Mouse (Mus musculus): ENCODE measurements at regions not wholly inside any gene's neighbourhood (a gene's known extent, or its start where the extent isn't known, plus 50 kb on each side); places are given as distances from the start of the nearest gene placed in this dataset.

DNA sequence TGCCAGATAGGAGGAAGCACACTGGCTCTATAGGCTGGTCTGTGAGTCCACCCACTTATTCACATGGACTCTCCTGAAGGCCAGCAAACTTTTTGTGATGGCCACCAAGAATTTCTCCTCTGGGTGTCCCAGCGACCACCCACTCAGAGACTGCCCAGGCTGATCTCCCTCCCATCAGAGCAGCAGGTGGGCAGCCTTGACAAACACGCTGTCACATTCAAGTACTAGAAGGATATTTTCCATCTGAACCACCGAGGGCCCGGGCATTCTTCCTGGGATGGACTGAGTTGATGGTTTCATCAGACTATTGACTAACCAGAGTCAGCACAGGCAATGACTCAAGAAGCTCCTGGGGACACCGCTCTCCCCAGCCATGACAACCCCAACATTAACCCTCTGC lies 196.5 kb upstream of the Sulf2 start:
- TF ChIP-seq SRF (IDR thresholded peaks at IDR 0.05; ENCODE audit: control insufficient read depth, insufficient read length, low read depth) (no peak), MAX (IDR thresholded peaks at IDR 0.05; ENCODE audit: low read depth) (no peak), POLR2AphosphoS2 (IDR thresholded peaks at IDR 0.05; ENCODE audit: insufficient read length, low read depth) (no peak), E2F4 (IDR thresholded peaks at IDR 0.05; ENCODE audit: insufficient read depth) (no peak), TCF12 (IDR thresholded peaks at IDR 0.05; ENCODE audit: insufficient read depth, poor library complexity, severe bottlenecking) (no peak), USF1 (IDR thresholded peaks at IDR 0.05; ENCODE audit: low read depth) (no peak), TCF3 (IDR thresholded peaks at IDR 0.05; ENCODE audit: insufficient read length, low read depth) (no peak), CEBPB (IDR thresholded peaks at IDR 0.05; ENCODE audit: insufficient read depth, poor library complexity, severe bottlenecking) (no peak), MYOG (IDR thresholded peaks at IDR 0.05; ENCODE audit: control insufficient read depth in 1 of 3, insufficient read depth in 1 of 3, insufficient read length in 2 of 3, low read depth in 2 of 3) (no peak), POLR2A (IDR thresholded peaks at IDR 0.05; ENCODE audit: insufficient read length, low read depth) (no peak), MYOD1 (IDR thresholded peaks at IDR 0.05; ENCODE audit: control insufficient read depth in 1 of 3, insufficient read length in 2 of 3, low read depth in 2 of 3) (no peak)
- Histone ChIP-seq H3K4me3 (no peak overlapping the region), H3K79me2 (ENCODE audit: control insufficient read depth, insufficient read depth) (no peaks in the 10 kb centered on the region), H3ac (ENCODE audit: control insufficient read depth, insufficient read length) (no peak overlapping the region), H3K36me3 (ENCODE audit: control insufficient read depth, insufficient read depth) (no peaks in the 10 kb centered on the region), H3K4me2 (ENCODE audit: low read depth) (no peak overlapping the region), H3K27me3 (ENCODE audit: control insufficient read depth, insufficient read depth, insufficient read length) (no peaks in the 10 kb centered on the region)

DNA sequence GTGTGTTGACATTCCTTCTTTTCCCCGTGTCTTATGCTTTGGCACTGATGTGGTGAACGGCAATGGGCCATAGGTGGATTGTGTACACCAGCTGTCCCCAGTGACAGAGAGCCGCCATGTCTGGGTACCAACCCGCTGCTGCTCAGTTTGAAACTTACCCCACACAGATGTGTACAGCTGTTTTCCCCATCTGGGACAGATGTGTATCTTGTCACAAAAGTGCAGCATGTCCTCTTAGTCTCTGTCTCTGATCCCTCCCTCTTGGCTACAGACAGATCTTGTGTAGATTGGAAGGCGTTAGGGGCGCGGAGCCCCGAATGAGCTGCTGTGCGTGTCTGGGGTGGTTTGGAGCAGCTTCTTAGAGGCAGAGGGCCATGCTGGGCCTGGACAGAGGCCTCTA lies 196.1 kb upstream of the Sulf2 start:
- TF ChIP-seq USF1 (IDR thresholded peaks at IDR 0.05; ENCODE audit: low read depth) (no peak), SRF (IDR thresholded peaks at IDR 0.05; ENCODE audit: control insufficient read depth, insufficient read length, low read depth) (no peak)
- Histone ChIP-seq H3K4me2 (ENCODE audit: low read depth) (no peak overlapping the region), H3K27me3 (ENCODE audit: control insufficient read depth, insufficient read depth, insufficient read length) (no peaks in the 10 kb centered on the region), H3K36me3 (ENCODE audit: control insufficient read depth, insufficient read depth) (no peaks in the 10 kb centered on the region), H3K79me2 (ENCODE audit: control insufficient read depth, insufficient read depth) (no peaks in the 10 kb centered on the region), H3ac (ENCODE audit: control insufficient read depth, insufficient read length) (no peak overlapping the region), H3K4me3 (no peak overlapping the region)

DNA sequence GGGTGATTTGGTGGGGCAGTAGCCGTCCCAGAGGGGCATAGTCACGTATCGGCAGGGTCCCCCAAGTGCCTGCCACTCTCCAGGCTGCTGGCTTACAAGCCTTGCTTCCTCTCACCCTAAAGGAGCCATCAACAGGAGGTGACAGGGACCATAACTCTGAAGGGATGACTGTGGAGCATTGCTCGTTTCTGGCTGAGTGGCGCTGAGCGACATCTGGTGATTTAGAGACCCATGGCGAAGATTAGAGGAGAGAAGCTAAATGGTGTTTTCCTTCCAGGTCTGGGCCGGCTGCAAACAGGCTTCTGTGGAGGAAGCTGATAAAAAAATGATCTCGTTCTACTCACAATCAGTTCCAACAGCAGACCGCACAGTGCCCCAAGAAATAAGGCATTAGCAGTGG lies 193.2 kb upstream of the Sulf2 start:
- Histone ChIP-seq H3K27me3 (ENCODE audit: control insufficient read depth, insufficient read depth, insufficient read length) (no peaks in the 10 kb centered on the region), H3K4me2 (ENCODE audit: low read depth) (no peak overlapping the region), H3K36me3 (ENCODE audit: control insufficient read depth, insufficient read depth) (no peaks in the 10 kb centered on the region), H3K79me2 (ENCODE audit: control insufficient read depth, insufficient read depth) (no peaks in the 10 kb centered on the region), H3ac (ENCODE audit: control insufficient read depth, insufficient read length) (no peak overlapping the region), H3K4me3 (no peak overlapping the region)
- no peak for TF ChIP-seq SRF (IDR thresholded peaks at IDR 0.05; ENCODE audit: control insufficient read depth, insufficient read length, low read depth)
- TF ChIP-seq TCF3 (IDR thresholded peaks at IDR 0.05; ENCODE audit: insufficient read length, low read depth) = no peak
- TF ChIP-seq MYOG (IDR thresholded peaks at IDR 0.05; ENCODE audit: control insufficient read depth in 1 of 3, insufficient read depth in 1 of 3, insufficient read length in 2 of 3, low read depth in 2 of 3) = no peak

DNA sequence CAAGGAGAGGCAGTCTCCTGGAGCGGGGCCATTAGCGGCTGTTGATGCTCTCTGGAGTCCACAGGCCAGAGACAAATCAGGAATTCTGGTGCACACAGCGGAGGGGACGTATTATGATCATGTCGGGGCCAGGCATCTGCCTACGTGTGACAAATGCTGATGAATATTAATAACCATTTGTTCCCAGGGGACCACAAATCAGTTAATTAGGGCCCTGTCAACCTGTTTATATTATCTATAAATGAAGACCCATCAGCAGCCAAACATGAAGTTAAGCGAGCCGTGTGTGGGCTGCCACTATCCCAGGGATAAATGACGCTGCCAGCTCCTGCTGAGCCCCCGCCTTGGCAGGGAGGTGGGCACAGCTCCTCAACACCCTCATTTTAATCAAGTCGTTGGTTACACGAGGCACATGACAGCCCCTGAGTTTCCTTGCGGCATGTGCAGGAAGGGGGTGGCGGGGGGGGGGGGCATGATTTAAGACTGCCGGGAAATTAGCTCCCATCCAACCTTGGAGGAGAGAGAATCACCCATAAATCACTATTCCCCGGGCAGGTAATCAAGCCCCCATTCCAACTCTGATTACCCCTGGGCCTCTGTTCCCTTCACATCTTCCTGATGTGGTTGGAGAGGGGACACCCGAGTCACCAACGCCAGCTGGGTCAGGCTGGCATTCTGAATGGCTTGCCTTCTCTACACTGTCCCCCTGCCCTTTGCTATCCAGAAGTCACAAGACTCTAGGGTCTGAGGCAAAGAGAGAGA lies 191.1 kb upstream of the Sulf2 start:
- Histone ChIP-seq H3K36me3 (ENCODE audit: control insufficient read depth, insufficient read depth) (no peaks in the 10 kb centered on the region), H3K4me3 (no peak overlapping the region), H3ac (ENCODE audit: control insufficient read depth, insufficient read length) (no peak overlapping the region), H3K4me2 (ENCODE audit: low read depth) (no peak overlapping the region), H3K79me2 (ENCODE audit: control insufficient read depth, insufficient read depth) (no peaks in the 10 kb centered on the region), H3K27me3 (ENCODE audit: control insufficient read depth, insufficient read depth, insufficient read length) (no peaks in the 10 kb centered on the region)
- TF ChIP-seq TCF3 (IDR thresholded peaks at IDR 0.05; ENCODE audit: insufficient read length, low read depth) = no peak
- TF ChIP-seq REST (IDR thresholded peaks at IDR 0.05; ENCODE audit: insufficient read depth, insufficient read length) = no peak

DNA sequence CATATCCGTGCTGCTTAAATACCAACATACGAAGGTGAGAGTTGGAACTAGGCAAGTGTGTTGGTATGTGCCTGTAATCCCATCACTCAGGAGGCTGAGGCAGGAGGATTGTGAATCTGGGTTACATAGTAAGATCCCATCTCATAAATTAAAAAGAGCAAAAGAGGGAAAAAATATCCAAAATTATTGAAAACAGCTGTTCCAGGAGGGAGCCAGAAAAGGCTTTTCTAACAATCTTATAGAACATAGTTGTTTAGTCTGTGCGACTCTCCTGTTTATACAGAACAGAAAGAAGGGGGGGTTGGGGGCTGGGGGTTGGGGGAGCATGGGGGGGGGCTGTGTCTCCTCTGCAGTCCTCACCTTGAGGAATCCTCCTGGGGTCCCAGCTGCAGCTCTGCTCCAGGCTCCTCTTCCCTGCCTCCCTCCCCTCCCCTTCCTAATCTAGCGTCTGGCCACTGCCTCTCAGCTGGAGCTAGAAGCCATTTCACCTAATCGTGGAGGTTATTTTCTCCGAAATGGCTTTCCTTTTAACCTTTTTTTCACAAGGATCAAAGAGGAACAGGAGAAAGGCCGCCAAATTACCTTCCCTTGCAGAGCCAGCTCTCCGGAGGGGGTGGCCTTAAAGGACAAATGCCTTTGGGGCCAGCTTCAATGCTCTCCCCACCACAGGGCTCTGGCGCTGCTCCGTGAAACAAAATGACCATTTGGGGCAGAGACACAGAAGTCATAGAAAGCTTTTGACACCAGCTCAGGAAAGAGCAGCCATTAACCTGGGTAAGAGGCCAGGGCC lies 188.3 kb upstream of the Sulf2 start:
- Histone ChIP-seq H3K36me3 (ENCODE audit: control insufficient read depth, insufficient read depth) (no peaks in the 10 kb centered on the region), H3ac (ENCODE audit: control insufficient read depth, insufficient read length) (no peak overlapping the region), H3K27me3 (ENCODE audit: control insufficient read depth, insufficient read depth, insufficient read length) (no peaks in the 10 kb centered on the region), H3K79me2 (ENCODE audit: control insufficient read depth, insufficient read depth) (no peaks in the 10 kb centered on the region), H3K4me3 (no peak overlapping the region), H3K4me2 (ENCODE audit: low read depth) (no peak overlapping the region)
- TF ChIP-seq SRF (IDR thresholded peaks at IDR 0.05; ENCODE audit: control insufficient read depth, insufficient read length, low read depth) = no peak
- no peak for TF ChIP-seq TCF3 (IDR thresholded peaks at IDR 0.05; ENCODE audit: insufficient read length, low read depth)
- TF ChIP-seq E2F4 (IDR thresholded peaks at IDR 0.05; ENCODE audit: insufficient read depth) = no peak
- TF ChIP-seq MAX (IDR thresholded peaks at IDR 0.05; ENCODE audit: low read depth) = no peak
- TF ChIP-seq POLR2A (IDR thresholded peaks at IDR 0.05; ENCODE audit: insufficient read length, low read depth) = no peak
- no peak for TF ChIP-seq USF1 (IDR thresholded peaks at IDR 0.05; ENCODE audit: low read depth)
- TF ChIP-seq TCF12 (IDR thresholded peaks at IDR 0.05; ENCODE audit: insufficient read depth, poor library complexity, severe bottlenecking) = no peak
- no peak for TF ChIP-seq POLR2AphosphoS2 (IDR thresholded peaks at IDR 0.05; ENCODE audit: insufficient read length, low read depth)
- no peak for TF ChIP-seq MYOG (IDR thresholded peaks at IDR 0.05; ENCODE audit: control insufficient read depth in 1 of 3, insufficient read depth in 1 of 3, insufficient read length in 2 of 3, low read depth in 2 of 3)
